Mouse (Mus musculus) cerebellum, adult 9-10 months (tissue): Measurements from ENCODE around the gene Klc4.

Source experiments
- DNase-seq: peaks from one replicate; pipeline ENCODE4 v3.0.0; 2022

Gene Klc4

GRCm38 (mm10) chr17:46645561-46646321 is at the start of gene Klc4, which contains the start of gene Mrpl2:
Gene Klc4, minus strand, starts transcription at chr17:46646022.
Gene Mrpl2, plus strand, starts transcription at chr17:46646229.
- peak; percentile 99 for DNase-seq

GRCm38 (mm10) chr17:46694517-46695063 is 48.8 kb upstream of the Klc4 start:
- no peak for DNase-seq

- no peak for DNase-seq
These were observed 45.6 kb upstream of the Klc4 start for GRCm38 (mm10) chr17:46691390-46691789.

GRCm38 (mm10) chr17:46690665-46691064 is 44.8 kb upstream of the Klc4 start:
- DNase-seq: no peak

- no peak for DNase-seq
These were observed 40.1 kb upstream of the Klc4 start for GRCm38 (mm10) chr17:46685913-46686312.

- peak; percentile 50 for DNase-seq
These were observed 37.0 kb upstream of the Klc4 start for GRCm38 (mm10) chr17:46682654-46683389.

GRCm38 (mm10) chr17:46681466-46682118 is 35.8 kb upstream of the Klc4 start:
- peak; percentile 73 for DNase-seq

- peak; percentile 96 for DNase-seq
These were observed 35.0 kb upstream of the Klc4 start, which contains the start of gene Klhdc3 for GRCm38 (mm10) chr17:46680760-46681373. Gene Klhdc3, minus strand, starts transcription at chr17:46680914.

- peak; percentile 73 for DNase-seq
These were observed 34.3 kb upstream of the Klc4 start for GRCm38 (mm10) chr17:46679843-46680759.

GRCm38 (mm10) chr17:46678911-46679310 is 33.1 kb upstream of the Klc4 start:
- peak; percentile 47 for DNase-seq

- DNase-seq: peak; percentile 51
These were observed 32.6 kb upstream of the Klc4 start, which contains the start of gene Mea1 for GRCm38 (mm10) chr17:46678416-46678815. Gene Mea1, plus strand, starts transcription at chr17:46678793.

GRCm38 (mm10) chr17:46674530-46675283 is 28.9 kb upstream of the Klc4 start:
- no peak for DNase-seq

- DNase-seq: peak; percentile 82
These were observed 28.2 kb upstream of the Klc4 start, which contains the start of gene Rrp36 for GRCm38 (mm10) chr17:46673850-46674529. Gene Rrp36, minus strand, starts transcription at chr17:46674352.

- no peak for DNase-seq
These were observed 24.1 kb upstream of the Klc4 start for GRCm38 (mm10) chr17:46669911-46670310.

GRCm38 (mm10) chr17:46667712-46668111 is 21.9 kb upstream of the Klc4 start:
- no peak for DNase-seq

GRCm38 (mm10) chr17:46662730-46663129 is 16.9 kb upstream of the Klc4 start:
- DNase-seq: peak; percentile 86

- peak; percentile 81 for DNase-seq
These were observed 16.2 kb upstream of the Klc4 start for GRCm38 (mm10) chr17:46661981-46662380.

- DNase-seq: peak; percentile 82
These were observed 15.5 kb upstream of the Klc4 start for GRCm38 (mm10) chr17:46661351-46661750.

GRCm38 (mm10) chr17:46656054-46656453 is 10.2 kb upstream of the Klc4 start:
- peak; percentile 25 for DNase-seq
